Mouse (Mus musculus): ENCODE measurements around the gene Slc35a2.

DNA sequence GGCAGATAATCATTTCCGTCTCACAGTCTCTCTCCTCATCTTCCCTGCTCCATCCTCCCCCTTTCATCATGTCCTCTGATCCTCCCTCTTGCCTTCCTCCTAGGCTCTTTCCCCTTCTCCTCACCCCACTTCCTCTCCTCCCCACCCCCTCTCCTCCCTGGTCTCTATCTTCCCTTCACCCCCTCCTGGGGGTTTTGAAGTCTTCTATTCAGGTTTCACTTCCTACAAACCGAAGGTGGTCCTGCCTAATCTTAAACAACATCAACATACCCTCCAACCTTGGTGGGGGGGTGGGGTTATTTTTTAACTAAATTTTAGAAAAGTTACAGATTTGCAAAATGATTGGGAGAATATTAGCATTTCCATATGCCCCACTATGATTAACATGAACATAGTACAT, 15.3 kb upstream of the Slc35a2 start:
- TF ChIP-seq CTCF (IDR thresholded peaks at IDR 0.05; ENCODE audit: control insufficient read depth, insufficient read depth, insufficient read length) = no peak
- no peak for TF ChIP-seq MAX (IDR thresholded peaks at IDR 0.05)
- TF ChIP-seq USF1 (IDR thresholded peaks at IDR 0.05; ENCODE audit: low read depth) = no peak
